ENCODE assay signal across 8 mouse cellular contexts in genomic region chr14:31323849-31324792, GRCm38 (mm10). TPM values are rescaled to one million over a fixed set of nuclear protein-coding genes. Genes with fewer than 3 reads are reported as not detected.
A peak's percentile ranks its signal among the peaks of the same experiment; 100 is the strongest.
DNase-seq lines count a peak whose midpoint lies in the region; ATAC-seq and TF ChIP-seq lines count a peak whose summit lies in the region.

Dnah1 (minus strand) TSS chr14:31323896.

- DNase-seq in urinary bladder, postnatal 14 days (ENCODE audit: low spot score) = peak; percentile 43
- DNase-seq in urinary bladder, postnatal 10 days (ENCODE audit: low spot score) = no peak
- DNase-seq in heart, postnatal 0 days (ENCODE audit: low spot score) = peak; percentile 34
- DNase-seq in kidney, postnatal 14 days = peak; percentile 60
- DNase-seq in retina, embryonic 14.5 days (ENCODE audit: low spot score) = peak; percentile 50
- no peak for DNase-seq in frontal cortex, postnatal 25 days (ENCODE audit: low spot score in 2 of 2)

- peak; percentile 51 for TF ChIP-seq POLR2A in embryonic fibroblast, embryonic 13.5 days (IDR thresholded peaks at IDR 0.05; ENCODE audit: low read depth, low read length)

- WGBS in heart, postnatal 0 days = 30% methylated on average over 28 of the region's 28 CpGs
- WGBS in macrophage (ENCODE audit: missing documents) = 9% methylated on average over 28 of the region's 28 CpGs

- peak within 1 kb of the TSS; percentile 42; the same call in 1 of the 2 replicates for H3K9ac ChIP-seq in heart, postnatal 0 days (replicated peaks; ENCODE audit: low read depth, low read length)

- H3K27me3 ChIP-seq in heart, postnatal 0 days (ENCODE audit: control insufficient read depth, insufficient read depth, low read length) = no peaks in the 10 kb centered on the region

- TF ChIP-seq EP300 in heart, postnatal 0 days (IDR thresholded peaks at IDR 0.05; ENCODE audit: low read depth) = no peak

- H3K36me3 ChIP-seq in heart, postnatal 0 days (replicated peaks; ENCODE audit: control insufficient read depth, insufficient read depth, low read length) = no peaks in the 10 kb centered on the region
- no peaks in the 10 kb centered on the region for H3K36me3 ChIP-seq in macrophage (ENCODE audit: inconsistent target)

- H3K79me2 ChIP-seq in macrophage (ENCODE audit: inconsistent target) = no peaks in the 10 kb centered on the region

- H3K27ac ChIP-seq in embryonic fibroblast, embryonic 13.5 days (ENCODE audit: insufficient read depth, low read length) = no peak within 1 kb of the TSS
- no peak within 1 kb of the TSS; the same call in 1 of the 2 replicates for H3K27ac ChIP-seq in heart, postnatal 0 days (ENCODE audit: low read depth)
- peak within 1 kb of the TSS; percentile 2; the same call in 1 of the 2 replicates for H3K27ac ChIP-seq in macrophage

- peak; percentile 52 for ATAC-seq in heart, postnatal 0 days (ENCODE audit: insufficient read depth, low read depth)

- no peak for TF ChIP-seq CTCF in embryonic fibroblast, embryonic 13.5 days (IDR thresholded peaks at IDR 0.05; ENCODE audit: borderline replicate concordance, insufficient read depth, low read length)
- no peak for TF ChIP-seq CTCF in heart, postnatal 0 days (IDR thresholded peaks at IDR 0.05; ENCODE audit: low read depth)

- peak within 1 kb of the TSS; percentile 73 for H3K4me2 ChIP-seq in heart, postnatal 0 days (ENCODE audit: low read depth, low read length)

- peak within 1 kb of the TSS; percentile 29 for H3K4me3 ChIP-seq in embryonic fibroblast, embryonic 13.5 days (ENCODE audit: insufficient read depth, low read length)
- H3K4me3 ChIP-seq in heart, postnatal 0 days (ENCODE audit: low read depth, low read length) = peak within 1 kb of the TSS; percentile 39
- H3K4me3 ChIP-seq in macrophage (ENCODE audit: inconsistent target) = peak within 1 kb of the TSS; percentile 26

- no peaks in the 10 kb centered on the region for H3K4me1 ChIP-seq in embryonic fibroblast, embryonic 13.5 days (ENCODE audit: control insufficient read depth, insufficient read depth, low read length)
- 0 out of 2 replicates have a peak, but pooled peaks cover 13% of the 10 kb centered on the region for H3K4me1 ChIP-seq in heart, postnatal 0 days (ENCODE audit: control insufficient read depth, insufficient read depth)

- H3K9me3 ChIP-seq in heart, postnatal 0 days (replicated peaks; ENCODE audit: control insufficient read depth, low read length) = no peaks in the 10 kb centered on the region

RNA-seq across cellular contexts. Expression of gene Dnah1, which starts in this region (rescaled TPM):
- polyA plus RNA-seq in embryonic fibroblast, embryonic 13.5 days (2011; ENCODE audit: insufficient read length, low read depth, missing spikeins) = 0.40 and 1.5 TPM in 2 replicates
- total RNA-seq in heart, postnatal 0 days (2014; rRNA removed; ENCODE audit: low replicate concordance) = 0.08 TPM in 1 of 2 replicates, not detected in the other
- 0.10 and 0.15 TPM in 2 replicates for polyA plus RNA-seq in heart, postnatal 0 days (2015; fragmentation: Nextera tagmentation; extraction: Ambion mirVana)
- under 1 TPM in 10 of 26 experiments, not detected in 16; 0.03 to 0.28 (median 0.06) TPM for total RNA-seq in macrophage (2018; cell fraction: chromatin; rRNA removed)
- under 1 TPM in 5 of 26 experiments, not detected in 21; under 0.01 to 0.03 (median under 0.01) TPM for total RNA-seq in macrophage (2018; cell fraction: cytosol; rRNA removed)
- under 1 TPM in 1 of 26 experiments, not detected in 25; 0.05 TPM for total RNA-seq in macrophage (2018; cell fraction: nucleus; rRNA removed)
- not detected in 3 replicates for polyA plus RNA-seq in macrophage (2018)

Comparison
In these comparisons a context has a peak if more than half of its experiments do, and no peak if none do; other contexts are left out.
1. DNase-seq: peak in urinary bladder, postnatal 14 days (single experiment), kidney, postnatal 14 days (single experiment) and retina, embryonic 14.5 days (single experiment); none in urinary bladder, postnatal 10 days (single experiment) and frontal cortex, postnatal 25 days (0 of 2).
2. Peak in DNase-seq, ATAC-seq, H3K4me3 ChIP-seq, H3K9ac ChIP-seq and H3K4me2 ChIP-seq in heart, postnatal 0 days; RNA of the gene not detected or under 1 TPM.
3. Peak in every context shown above with its lines, with median percentiles within 50 percentile points of each other: H3K4me3 ChIP-seq.